Comparison of ENCODE assay signal across 10 mouse cellular contexts in genomic region chr7:78085783-78086565, GRCm38 (mm10).
DNase-seq lines count a peak whose midpoint lies in the region; ATAC-seq lines count a peak whose summit lies in the region.
"Had no signal": no experiment of that assay in that cellular context is flagged by ENCODE, and none has a peak within 500 bp of the region (broad histone marks: within the 10 kb centered on the region; RNA-seq: fewer than 3 reads in every experiment).

No protein-coding gene starts in this region.

- no peak overlapping the region for H3K4me3 ChIP-seq in forebrain, embryonic 13.5 days

- peak overlapping the region; percentile 4; the same call in 1 of the 2 replicates for H3K27ac ChIP-seq in forebrain, embryonic 13.5 days

- H3K4me2 ChIP-seq in forebrain, embryonic 13.5 days, result no peak overlapping the region

- H3K4me1 ChIP-seq in forebrain, embryonic 13.5 days, result peaks cover 8% of the 10 kb centered on the region

- no peaks in the 10 kb centered on the region for H3K27me3 ChIP-seq in forebrain, embryonic 13.5 days

- no peaks in the 10 kb centered on the region for H3K36me3 ChIP-seq in forebrain, embryonic 13.5 days (ENCODE audit: poor library complexity, severe bottlenecking)

- 51% methylated on average over 11 of the region's 11 CpGs for WGBS in forebrain, embryonic 13.5 days

- DNase-seq in embryo, embryonic 10 days (ENCODE audit: low spot score), result peak; percentile 19
- no peak for DNase-seq in embryo, embryonic 9.5 days (ENCODE audit: extremely low spot score)
- peak; percentile 3 to 25 for DNase-seq in left cerebral cortex, adult 9 months (ENCODE audit: low spot score in 2 of 2)
- DNase-seq in left cerebral cortex, adult 11 months (ENCODE audit: low spot score), result no peak
- peak; percentile 4 to 21 for DNase-seq in layer of hippocampus, postnatal 36 days
- DNase-seq in gastrocnemius, adult 18-20 months (ENCODE audit: low spot score), result no peak
- DNase-seq: gastrocnemius, postnatal 36 days; liver, postnatal 0 days had no signal

- no peak overlapping the region for H3K9ac ChIP-seq in forebrain, embryonic 13.5 days
- H3K9ac ChIP-seq: liver, postnatal 0 days had no signal

- no peaks in the 10 kb centered on the region for H3K9me3 ChIP-seq in forebrain, embryonic 13.5 days (replicated peaks)

- ATAC-seq in forebrain, embryonic 13.5 days, result peak; percentile 73
- no peak for ATAC-seq in granulocyte monocyte progenitor cell, adult 5-6 weeks (replicated peaks; ENCODE audit: poor library complexity, severe bottlenecking)
- ATAC-seq: liver, postnatal 0 days had no signal

Comparison
In these comparisons a context has a peak if more than half of its experiments do, and no peak if none do; other contexts are left out.
1. DNase-seq: peak in embryo, embryonic 10 days (single experiment), left cerebral cortex, adult 9 months (2 of 2) and layer of hippocampus, postnatal 36 days (2 of 2); none in embryo, embryonic 9.5 days (single experiment), left cerebral cortex, adult 11 months (single experiment) and gastrocnemius, adult 18-20 months (single experiment).